Mouse (Mus musculus): Measurements from ENCODE around the gene Sdhaf2. TPM values are rescaled to one million over a fixed set of nuclear protein-coding genes. Genes with fewer than 3 reads are reported as not detected.

The Sdhaf2 gene
- polyA plus RNA-seq, 1 experiment: 49.9 TPM

- no peak for DNase-seq (ENCODE audit: low read depth)
- TF ChIP-seq POLR2A (IDR thresholded peaks at IDR 0.05; ENCODE audit: borderline replicate concordance, extremely low read depth, insufficient read depth, insufficient read length, poor library complexity, severe bottlenecking) (no peak), CTCF (IDR thresholded peaks at IDR 0.05; ENCODE audit: borderline replicate concordance, extremely low read depth, insufficient read depth, insufficient read length) (no peak)
These were observed 13.5 kb upstream of the Sdhaf2 start for GRCm38 (mm10) chr19:10539454-10539853.

- no peak for DNase-seq (ENCODE audit: low read depth)
- TF ChIP-seq POLR2A (IDR thresholded peaks at IDR 0.05; ENCODE audit: borderline replicate concordance, extremely low read depth, insufficient read depth, insufficient read length, poor library complexity, severe bottlenecking) (no peak), CTCF (IDR thresholded peaks at IDR 0.05; ENCODE audit: borderline replicate concordance, extremely low read depth, insufficient read depth, insufficient read length) (peak; percentile 12; the same call in 1 of the 2 replicates)
These were observed 4.1 kb upstream of the Sdhaf2 start for GRCm38 (mm10) chr19:10530082-10530481.

GRCm38 (mm10) chr19:10525106-10525901 is 638 bp downstream of the Sdhaf2 start, which contains the start of gene Cpsf7:
Cpsf7 (plus strand) TSS chr19:10525266.
- peak; percentile 98 for DNase-seq (ENCODE audit: low read depth)
- TF ChIP-seq POLR2A (IDR thresholded peaks at IDR 0.05; ENCODE audit: borderline replicate concordance, extremely low read depth, insufficient read depth, insufficient read length, poor library complexity, severe bottlenecking) (peak; percentile 61; the same call in 1 of the 2 replicates), CTCF (IDR thresholded peaks at IDR 0.05; ENCODE audit: borderline replicate concordance, extremely low read depth, insufficient read depth, insufficient read length) (no peak)

GRCm38 (mm10) chr19:10524784-10525105 is 1.2 kb downstream of the Sdhaf2 start:
- TF ChIP-seq CTCF (IDR thresholded peaks at IDR 0.05; ENCODE audit: borderline replicate concordance, extremely low read depth, insufficient read depth, insufficient read length) (no peak), POLR2A (IDR thresholded peaks at IDR 0.05; ENCODE audit: borderline replicate concordance, extremely low read depth, insufficient read depth, insufficient read length, poor library complexity, severe bottlenecking) (no peak)
- no peak for DNase-seq (ENCODE audit: low read depth)

GRCm38 (mm10) chr19:10523483-10524080 is 2.4 kb downstream of the Sdhaf2 start:
- TF ChIP-seq POLR2A (IDR thresholded peaks at IDR 0.05; ENCODE audit: borderline replicate concordance, extremely low read depth, insufficient read depth, insufficient read length, poor library complexity, severe bottlenecking) (no peak), CTCF (IDR thresholded peaks at IDR 0.05; ENCODE audit: borderline replicate concordance, extremely low read depth, insufficient read depth, insufficient read length) (no peak)
- DNase-seq (ENCODE audit: low read depth): no peak

GRCm38 (mm10) chr19:10521926-10522325 is 4.0 kb downstream of the Sdhaf2 start:
- no peak for DNase-seq (ENCODE audit: low read depth)
- TF ChIP-seq CTCF (IDR thresholded peaks at IDR 0.05; ENCODE audit: borderline replicate concordance, extremely low read depth, insufficient read depth, insufficient read length) (no peak), POLR2A (IDR thresholded peaks at IDR 0.05; ENCODE audit: borderline replicate concordance, extremely low read depth, insufficient read depth, insufficient read length, poor library complexity, severe bottlenecking) (no peak)

GRCm38 (mm10) chr19:10520355-10520754 is 5.6 kb downstream of the Sdhaf2 start:
- peak; percentile 33; the same call in 1 of the 2 replicates for TF ChIP-seq CTCF (IDR thresholded peaks at IDR 0.05; ENCODE audit: borderline replicate concordance, extremely low read depth, insufficient read depth, insufficient read length)
- no peak for TF ChIP-seq POLR2A (IDR thresholded peaks at IDR 0.05; ENCODE audit: borderline replicate concordance, extremely low read depth, insufficient read depth, insufficient read length, poor library complexity, severe bottlenecking)
- DNase-seq (ENCODE audit: low read depth): peak; percentile 55

GRCm38 (mm10) chr19:10510759-10511330 is 15.1 kb downstream of the Sdhaf2 start:
- DNase-seq (ENCODE audit: low read depth): no peak
- TF ChIP-seq POLR2A (IDR thresholded peaks at IDR 0.05; ENCODE audit: borderline replicate concordance, extremely low read depth, insufficient read depth, insufficient read length, poor library complexity, severe bottlenecking): no peak
- no peak for TF ChIP-seq CTCF (IDR thresholded peaks at IDR 0.05; ENCODE audit: borderline replicate concordance, extremely low read depth, insufficient read depth, insufficient read length)

- TF ChIP-seq POLR2A (IDR thresholded peaks at IDR 0.05; ENCODE audit: borderline replicate concordance, extremely low read depth, insufficient read depth, insufficient read length, poor library complexity, severe bottlenecking) (no peak), CTCF (IDR thresholded peaks at IDR 0.05; ENCODE audit: borderline replicate concordance, extremely low read depth, insufficient read depth, insufficient read length) (peak; percentile 95)
- peak; percentile 72 for DNase-seq (ENCODE audit: low read depth)
These were observed 23.4 kb downstream of the Sdhaf2 start for GRCm38 (mm10) chr19:10502571-10502970.

GRCm38 (mm10) chr19:10500581-10500980 is 25.4 kb downstream of the Sdhaf2 start:
- no peak for TF ChIP-seq POLR2A (IDR thresholded peaks at IDR 0.05; ENCODE audit: borderline replicate concordance, extremely low read depth, insufficient read depth, insufficient read length, poor library complexity, severe bottlenecking)
- TF ChIP-seq CTCF (IDR thresholded peaks at IDR 0.05; ENCODE audit: borderline replicate concordance, extremely low read depth, insufficient read depth, insufficient read length): no peak
- no peak for DNase-seq (ENCODE audit: low read depth)

- no peak for DNase-seq (ENCODE audit: low read depth)
- no peak for TF ChIP-seq POLR2A (IDR thresholded peaks at IDR 0.05; ENCODE audit: borderline replicate concordance, extremely low read depth, insufficient read depth, insufficient read length, poor library complexity, severe bottlenecking)
- TF ChIP-seq CTCF (IDR thresholded peaks at IDR 0.05; ENCODE audit: borderline replicate concordance, extremely low read depth, insufficient read depth, insufficient read length): no peak
These were observed 28.3 kb downstream of the Sdhaf2 start for GRCm38 (mm10) chr19:10497512-10498160.
